Mouse (Mus musculus) ES-Bruce4 (cell line): ENCODE measurements around the gene Ostc. TPM values are rescaled to one million over a fixed set of nuclear protein-coding genes. Genes with fewer than 3 reads are reported as not detected.

Experiments used
- H3K27ac ChIP-seq: 2 replicates; pipeline ENCODE4 v1.5.1; 2012; ENCODE audit warnings: low read length, inconsistent platforms; ENCODE audit not compliant: insufficient read depth
- H3K27me3 ChIP-seq: 2 replicates; pipeline ENCODE4 v1.6.1; 2012; ENCODE audit warnings: mild to moderate bottlenecking, low read length, inconsistent platforms; ENCODE audit not compliant: control insufficient read depth, poor library complexity, insufficient read depth, severe bottlenecking
- H3K36me3 ChIP-seq: 2 replicates; pipeline ENCODE4 v1.6.1; 2012; ENCODE audit warnings: inconsistent platforms, mild to moderate bottlenecking, low read length, moderate library complexity; ENCODE audit not compliant: control insufficient read depth, poor library complexity, insufficient read depth, severe bottlenecking
- H3K4me1 ChIP-seq: one replicate; pipeline ENCODE4 v1.8.1; 2011; ENCODE audit warnings: low read length; ENCODE audit not compliant: control insufficient read depth, insufficient read depth
- H3K4me3 ChIP-seq: 2 replicates; pipeline ENCODE4 v1.5.1; 2011; ENCODE audit warnings: low read depth, mild to moderate bottlenecking, low read length
- H3K9ac ChIP-seq: 2 replicates; pipeline ENCODE4 v1.6.1; 2012; ENCODE audit warnings: low read depth, mild to moderate bottlenecking, inconsistent platforms; ENCODE audit not compliant: poor library complexity, severe bottlenecking
- H3K9me3 ChIP-seq: replicated peaks from 2 replicates; pipeline ENCODE4 v1.6.1; 2012; ENCODE audit warnings: mild to moderate bottlenecking, low read length, inconsistent platforms; ENCODE audit not compliant: control insufficient read depth, poor library complexity, insufficient read depth, severe bottlenecking
- CTCF ChIP-seq: IDR thresholded peaks from one replicate; pipeline ENCODE4 v1.8.1; 2011; ENCODE audit warnings: low read depth, low read length
- EP300 ChIP-seq: IDR thresholded peaks from 2 replicates; pipeline ENCODE4 v1.6.1; 2011; ENCODE audit warnings: low read depth, low read length; ENCODE audit not compliant: insufficient read depth
- POLR2A ChIP-seq: IDR thresholded peaks from one replicate; pipeline ENCODE4 v1.8.1; 2011; ENCODE audit warnings: low read length; ENCODE audit not compliant: insufficient read depth
- polyA plus RNA-seq: library from polyadenylated mRNA; stranded (reverse); fragments of >200 nt; gene quantifications from 2 replicates; pipeline ENCODE4 v1.2.4, GENCODE M21; 2011; ENCODE audit warnings: low read depth; ENCODE audit not compliant: missing spikeins, insufficient read depth, insufficient read length

Ostc gene
- polyA plus RNA-seq, 1 experiment = 170 TPM

DNA sequence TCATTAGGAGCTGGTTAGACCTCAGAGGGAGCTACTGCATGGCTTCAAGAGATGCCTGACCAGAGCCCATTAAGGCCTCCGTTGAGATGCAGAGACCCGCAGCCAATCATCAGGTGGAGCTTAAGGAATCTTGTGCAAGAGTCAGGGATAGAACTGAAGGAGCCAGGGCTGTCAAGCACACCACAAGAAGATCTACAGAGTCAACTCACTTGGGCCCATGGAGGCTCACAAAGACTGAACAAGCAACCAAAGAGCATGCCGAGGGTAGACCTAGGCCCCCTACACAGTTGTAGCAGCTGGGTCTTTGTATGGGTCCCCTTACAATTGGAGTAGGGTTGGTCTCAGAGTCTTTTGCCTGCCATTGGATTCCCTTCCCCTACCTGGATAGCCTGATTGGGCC lies 46.7 kb downstream of the Ostc start:
- H3K9ac ChIP-seq = no peak overlapping the region
- H3K27ac ChIP-seq = no peak overlapping the region
- 0 out of 2 replicates have a peak, but pooled peaks cover 6% of the 10 kb centered on the region for H3K9me3 ChIP-seq
- H3K4me1 ChIP-seq = no peaks in the 10 kb centered on the region
- no peak overlapping the region for H3K4me3 ChIP-seq
- TF ChIP-seq CTCF (no peak), POLR2A (no peak), EP300 (no peak)
- no peaks in the 10 kb centered on the region; the same call in 1 of the 2 replicates for H3K27me3 ChIP-seq
- H3K36me3 ChIP-seq = no peaks in the 10 kb centered on the region

DNA sequence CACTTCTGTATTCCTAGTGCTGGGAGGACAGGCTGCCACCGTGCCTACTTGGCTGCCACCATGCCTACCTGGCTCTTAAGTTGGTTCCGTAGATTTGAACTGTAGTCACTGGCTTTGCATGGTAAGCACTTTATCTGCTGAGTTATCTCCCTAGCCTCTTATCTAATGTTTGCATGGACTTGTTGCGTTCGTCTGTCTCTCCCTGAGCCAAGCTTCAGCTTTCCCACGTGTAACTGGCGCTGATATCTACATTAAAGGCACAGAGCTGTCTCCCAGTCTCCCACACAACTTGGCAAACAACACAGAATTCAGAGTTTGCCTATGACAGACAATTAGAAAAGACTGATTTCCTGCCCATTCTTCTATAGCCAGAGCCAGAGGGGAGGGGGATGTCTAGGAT lies 48.6 kb downstream of the Ostc start:
- H3K27ac ChIP-seq = no peak overlapping the region
- no peak for TF ChIP-seq EP300
- no peak for TF ChIP-seq POLR2A
- TF ChIP-seq CTCF = no peak

DNA sequence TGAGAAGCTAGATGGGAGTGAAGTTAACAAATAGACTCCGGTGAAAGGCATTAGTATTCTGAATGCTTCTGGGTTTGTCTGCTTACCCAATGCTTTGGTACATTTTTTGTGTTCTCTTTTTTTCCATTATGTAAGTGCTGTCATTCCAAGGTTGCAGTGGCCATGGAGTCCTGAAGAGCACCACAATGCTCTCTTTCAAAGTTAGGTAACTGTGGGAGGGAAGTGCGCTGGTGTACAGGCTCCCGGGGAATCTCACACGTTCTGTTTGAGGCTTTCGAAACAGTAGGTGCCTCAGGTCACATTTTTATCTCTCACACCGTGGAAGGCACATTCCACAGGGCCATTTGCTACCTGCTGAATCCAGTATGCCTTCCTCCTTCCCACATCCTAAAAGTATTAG lies 59.7 kb downstream of the Ostc start:
- Histone ChIP-seq H3K9me3 (peaks cover 6% of the 10 kb centered on the region), H3K4me1 (no peaks in the 10 kb centered on the region), H3K4me3 (no peak overlapping the region), H3K27ac (no peak overlapping the region), H3K27me3 (no peaks in the 10 kb centered on the region), H3K9ac (no peak overlapping the region), H3K36me3 (no peaks in the 10 kb centered on the region)
- TF ChIP-seq POLR2A (no peak), EP300 (no peak), CTCF (no peak)

More for the DNA sequence above, 48.6 kb downstream of the Ostc start:
- H3K9me3 ChIP-seq = 0 out of 2 replicates have a peak, but pooled peaks cover 6% of the 10 kb centered on the region
- H3K4me3 ChIP-seq = no peak overlapping the region
- H3K9ac ChIP-seq = no peak overlapping the region
- no peaks in the 10 kb centered on the region for H3K36me3 ChIP-seq
- no peaks in the 10 kb centered on the region for H3K4me1 ChIP-seq
- no peaks in the 10 kb centered on the region; the same call in 1 of the 2 replicates for H3K27me3 ChIP-seq

DNA sequence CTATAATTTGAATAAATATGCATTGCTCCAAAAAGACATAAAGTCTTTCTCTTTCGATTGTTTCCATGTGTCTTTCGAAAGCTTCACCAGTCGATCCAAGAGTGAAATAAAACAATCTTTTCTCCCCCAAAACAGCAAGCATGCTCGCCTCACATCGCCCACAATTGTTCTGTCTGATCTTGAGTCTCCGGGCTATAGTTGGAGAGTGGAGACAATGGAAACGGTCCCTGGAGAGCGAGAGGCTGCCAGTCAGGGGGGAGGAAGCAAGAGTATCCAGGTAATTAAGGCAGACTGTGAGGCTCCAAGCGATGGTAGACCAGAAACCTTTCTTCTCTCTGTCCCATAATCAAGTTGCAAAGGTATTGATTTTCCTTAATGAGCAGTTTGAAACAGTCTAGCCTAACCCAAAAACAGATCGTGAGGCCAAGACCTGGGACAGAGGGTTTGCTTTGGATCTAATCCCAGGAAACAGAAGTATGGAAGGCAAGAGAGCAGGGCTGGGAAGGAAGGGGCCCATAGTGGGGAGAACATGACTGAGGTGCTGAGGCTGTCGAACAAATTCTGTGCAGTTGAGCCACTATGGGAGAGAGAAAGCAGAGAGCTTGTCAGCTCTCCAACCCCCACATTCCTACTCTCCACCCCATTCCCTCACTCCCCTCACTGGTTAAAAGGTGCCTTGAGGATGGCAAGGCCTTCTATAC lies 63.0 kb downstream of the Ostc start:
- Histone ChIP-seq H3K9me3 (no peaks in the 10 kb centered on the region), H3K9ac (no peak overlapping the region), H3K4me3 (no peak overlapping the region), H3K36me3 (no peaks in the 10 kb centered on the region), H3K27me3 (no peaks in the 10 kb centered on the region), H3K4me1 (no peaks in the 10 kb centered on the region), H3K27ac (no peak overlapping the region)
- TF ChIP-seq POLR2A (no peak), CTCF (no peak), EP300 (no peak)

Other genes with a start within 250 kb of the Ostc start
- gene Etnppl, start 92.0 kb downstream of the Ostc start, polyA plus RNA-seq = not detected in 2 replicates
- gene Rpl34, start 21.0 kb upstream of the Ostc start, polyA plus RNA-seq = 1,289 and 1,419 TPM in 2 replicates